Mouse (Mus musculus): Measurements from ENCODE around the gene Plekha6. TPM values are rescaled to one million over a fixed set of nuclear protein-coding genes. Genes with fewer than 3 reads are reported as not detected.

Gene Plekha6
- polyA plus RNA-seq, 1 experiment from 2014 or later: 10.6 TPM

GRCm38 (mm10) chr1:133168318-133169060 is 4.5 kb downstream of the Plekha6 start:
- H3K27me3 ChIP-seq (replicated peaks): peaks cover 79% of the 10 kb centered on the region
- no peak overlapping the region for H3K4me3 ChIP-seq

GRCm38 (mm10) chr1:133170196-133170595 is 6.2 kb downstream of the Plekha6 start:
- Histone ChIP-seq H3K4me1 (peaks cover 9% of the 10 kb centered on the region), H3K4me2 (no peak overlapping the region), H3K27me3 (replicated peaks) (peaks cover 62% of the 10 kb centered on the region), H3K27ac (replicated peaks) (no peak overlapping the region), H3K36me3 (no peaks in the 10 kb centered on the region), H3K9me3 (no peaks in the 10 kb centered on the region), H3K9ac (no peak overlapping the region), H3K4me3 (no peak overlapping the region)
- 76% methylated on average over 8 of the region's 8 CpGs for WGBS
- no peak for ATAC-seq (ENCODE audit: extremely low read depth, insufficient number of reproducible peaks, low FRiP score, low TSS enrichment)

More at GRCm38 (mm10) chr1:133168318-133169060, 4.5 kb downstream of the Plekha6 start:
- no peak overlapping the region for H3K27ac ChIP-seq (replicated peaks)
- H3K9ac ChIP-seq: no peak overlapping the region
- peaks cover 24% of the 10 kb centered on the region for H3K4me1 ChIP-seq
- 33% methylated on average over 19 of the region's 19 CpGs for WGBS
- no peaks in the 10 kb centered on the region for H3K9me3 ChIP-seq
- no peaks in the 10 kb centered on the region for H3K36me3 ChIP-seq
- H3K4me2 ChIP-seq: peak overlapping the region; percentile 30
- ATAC-seq (ENCODE audit: extremely low read depth, insufficient number of reproducible peaks, low FRiP score, low TSS enrichment): no peak

- Histone ChIP-seq H3K4me3 (no peak overlapping the region), H3K27me3 (replicated peaks) (peaks cover 53% of the 10 kb centered on the region), H3K9ac (no peak overlapping the region), H3K27ac (replicated peaks) (no peak overlapping the region), H3K9me3 (no peaks in the 10 kb centered on the region), H3K4me1 (peaks cover 9% of the 10 kb centered on the region), H3K36me3 (no peaks in the 10 kb centered on the region), H3K4me2 (no peak overlapping the region)
- ATAC-seq (ENCODE audit: extremely low read depth, insufficient number of reproducible peaks, low FRiP score, low TSS enrichment): no peak
- WGBS: 81% methylated on average over 9 of the region's 9 CpGs
These were observed 7.3 kb downstream of the Plekha6 start for GRCm38 (mm10) chr1:133171357-133171756.

GRCm38 (mm10) chr1:133175150-133175549 is 11.1 kb downstream of the Plekha6 start:
- Histone ChIP-seq H3K4me1 (no peaks in the 10 kb centered on the region), H3K36me3 (no peaks in the 10 kb centered on the region), H3K4me3 (no peak overlapping the region), H3K27me3 (replicated peaks) (peaks cover 30% of the 10 kb centered on the region), H3K4me2 (no peak overlapping the region), H3K27ac (replicated peaks) (no peak overlapping the region), H3K9ac (no peak overlapping the region), H3K9me3 (no peaks in the 10 kb centered on the region)
- WGBS: 59% methylated on average over 6 of the region's 6 CpGs
- no peak for ATAC-seq (ENCODE audit: extremely low read depth, insufficient number of reproducible peaks, low FRiP score, low TSS enrichment)

GRCm38 (mm10) chr1:133177480-133178172 is 13.6 kb downstream of the Plekha6 start:
- no peak overlapping the region for H3K4me3 ChIP-seq
- H3K36me3 ChIP-seq: no peaks in the 10 kb centered on the region
- no peaks in the 10 kb centered on the region for H3K9me3 ChIP-seq
- no peak overlapping the region for H3K9ac ChIP-seq
- ATAC-seq (ENCODE audit: extremely low read depth, insufficient number of reproducible peaks, low FRiP score, low TSS enrichment): no peak
- H3K27ac ChIP-seq (replicated peaks): no peak overlapping the region
- H3K4me1 ChIP-seq: peaks cover 15% of the 10 kb centered on the region
- WGBS: 35% methylated on average over 8 of the region's 8 CpGs
- H3K27me3 ChIP-seq (replicated peaks): peaks cover 26% of the 10 kb centered on the region
- H3K4me2 ChIP-seq: no peak overlapping the region

- no peak for ATAC-seq (ENCODE audit: extremely low read depth, insufficient number of reproducible peaks, low FRiP score, low TSS enrichment)
- WGBS: 77% methylated on average over 11 of the region's 11 CpGs
- Histone ChIP-seq H3K27ac (replicated peaks) (no peak overlapping the region), H3K9me3 (no peaks in the 10 kb centered on the region), H3K4me1 (peaks cover 23% of the 10 kb centered on the region), H3K36me3 (no peaks in the 10 kb centered on the region), H3K9ac (no peak overlapping the region), H3K27me3 (replicated peaks) (peaks cover 37% of the 10 kb centered on the region), H3K4me3 (no peak overlapping the region), H3K4me2 (no peak overlapping the region)
These were observed 14.9 kb downstream of the Plekha6 start for GRCm38 (mm10) chr1:133178732-133179440.

GRCm38 (mm10) chr1:133181072-133182015 is 17.3 kb downstream of the Plekha6 start:
- Histone ChIP-seq H3K27ac (replicated peaks) (0 out of 2 replicates have a peak overlapping the region, but pooled peaks have one; percentile 39), H3K9ac (peak overlapping the region; percentile 83)
- peak; percentile 44 for ATAC-seq (ENCODE audit: extremely low read depth, insufficient number of reproducible peaks, low FRiP score, low TSS enrichment)

GRCm38 (mm10) chr1:133182016-133182705 is 18.2 kb downstream of the Plekha6 start:
- Histone ChIP-seq H3K36me3 (no peaks in the 10 kb centered on the region), H3K4me2 (peak overlapping the region; percentile 95), H3K27me3 (replicated peaks) (peaks cover 37% of the 10 kb centered on the region), H3K9me3 (no peaks in the 10 kb centered on the region), H3K4me1 (peaks cover 23% of the 10 kb centered on the region), H3K4me3 (peak overlapping the region; percentile 62), H3K9ac (peak overlapping the region; percentile 83), H3K27ac (replicated peaks) (peak overlapping the region; percentile 32)
- under 1% methylated on average over 23 of the region's 25 CpGs for WGBS
- no peak for ATAC-seq (ENCODE audit: extremely low read depth, insufficient number of reproducible peaks, low FRiP score, low TSS enrichment)

More at GRCm38 (mm10) chr1:133181072-133182015, 17.3 kb downstream of the Plekha6 start:
- WGBS: under 1% methylated on average over 31 of the region's 31 CpGs
- H3K27me3 ChIP-seq (replicated peaks): peaks cover 37% of the 10 kb centered on the region
- no peaks in the 10 kb centered on the region for H3K9me3 ChIP-seq
- no peaks in the 10 kb centered on the region for H3K36me3 ChIP-seq
- peak overlapping the region; percentile 95 for H3K4me2 ChIP-seq
- peaks cover 23% of the 10 kb centered on the region for H3K4me1 ChIP-seq
- H3K4me3 ChIP-seq: peak overlapping the region; percentile 62

- H3K27ac ChIP-seq (replicated peaks): peak overlapping the region; percentile 32
- H3K4me3 ChIP-seq: peak overlapping the region; percentile 62
- peaks cover 28% of the 10 kb centered on the region for H3K4me1 ChIP-seq
- H3K9ac ChIP-seq: peak overlapping the region; percentile 83
- peaks cover 37% of the 10 kb centered on the region for H3K27me3 ChIP-seq (replicated peaks)
- no peak for ATAC-seq (ENCODE audit: extremely low read depth, insufficient number of reproducible peaks, low FRiP score, low TSS enrichment)
- WGBS: 3% methylated on average over 16 of the region's 16 CpGs
- H3K4me2 ChIP-seq: peak overlapping the region; percentile 95
- H3K36me3 ChIP-seq: no peaks in the 10 kb centered on the region
- no peaks in the 10 kb centered on the region for H3K9me3 ChIP-seq
These were observed 18.7 kb downstream of the Plekha6 start for GRCm38 (mm10) chr1:133182706-133183095.

Measured in heart, embryonic 13.5 days (tissue).